Mouse (Mus musculus) cerebellum, adult 18-20 months (tissue): ENCODE results near the gene 1700037H04Rik.
"Not testable (repeated sequence)": the region's sequence is repeated elsewhere in the genome, so short reads cannot be mapped to it uniquely, and the experiment has no call there.

Experiments used
- DNase-seq, 2 experiments: peaks; one replicate each; pipeline ENCODE4 v3.0.0; 2021

The 1700037H04Rik gene

GRCm38 (mm10) chr2:131125964-131126815 is 33.7 kb downstream of the 1700037H04Rik start:
- DNase-seq = no peak

GRCm38 (mm10) chr2:131125157-131125963 is 34.5 kb downstream of the 1700037H04Rik start:
- no peak for DNase-seq

DNA sequence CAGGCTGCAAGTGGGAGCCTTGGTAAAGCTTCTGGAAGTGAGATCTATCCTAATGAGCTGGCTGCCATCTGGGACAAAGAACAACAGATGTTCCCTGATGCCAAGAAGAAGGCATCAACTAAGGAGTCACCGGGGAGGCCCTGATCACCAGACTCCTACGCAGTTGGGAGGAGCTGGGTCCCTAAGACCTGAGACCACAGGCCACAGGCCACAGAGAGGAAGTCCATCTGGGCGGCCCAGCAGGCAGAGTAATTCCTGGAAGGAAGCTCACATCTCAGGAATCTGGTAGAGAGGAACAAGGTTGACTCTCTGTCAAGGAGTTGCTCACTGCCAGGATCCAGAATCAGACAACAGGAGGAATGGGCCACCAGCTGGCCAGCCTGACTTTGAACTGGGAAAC is 35.7 kb downstream of the 1700037H04Rik start:
- no peak for DNase-seq

DNA sequence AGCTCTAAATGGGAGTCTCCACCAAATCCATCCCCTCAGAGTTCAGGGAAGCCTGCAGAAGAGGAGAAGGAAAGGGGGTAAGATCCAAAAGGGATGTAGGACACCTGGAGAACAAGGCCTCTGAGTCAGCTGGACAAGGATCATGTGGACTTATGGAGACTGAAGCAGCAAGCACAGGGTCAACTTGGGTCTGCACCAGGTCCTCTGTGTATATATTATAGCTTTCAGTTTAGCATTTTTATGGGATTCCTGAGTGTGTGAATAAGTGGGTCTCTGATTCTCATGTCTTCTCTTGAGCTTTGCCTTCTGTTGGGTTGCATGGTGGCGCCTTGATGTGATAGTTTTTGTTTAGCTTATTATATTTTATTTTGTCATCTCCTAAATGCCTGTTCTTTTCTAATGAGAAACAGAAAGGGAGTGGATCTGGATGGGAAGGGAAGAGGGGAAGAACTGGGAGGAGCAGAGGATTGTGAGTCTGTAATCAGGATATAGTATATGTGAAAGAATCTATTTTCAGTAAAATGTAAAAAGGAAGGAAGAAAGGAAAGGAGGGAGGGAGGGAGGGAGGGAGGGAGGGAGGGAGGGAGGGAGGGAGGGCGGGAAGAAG is 40.8 kb downstream of the 1700037H04Rik start:
- no peak for DNase-seq

GRCm38 (mm10) chr2:131105989-131106388 is 53.9 kb downstream of the 1700037H04Rik start:
- DNase-seq = no peak

DNA sequence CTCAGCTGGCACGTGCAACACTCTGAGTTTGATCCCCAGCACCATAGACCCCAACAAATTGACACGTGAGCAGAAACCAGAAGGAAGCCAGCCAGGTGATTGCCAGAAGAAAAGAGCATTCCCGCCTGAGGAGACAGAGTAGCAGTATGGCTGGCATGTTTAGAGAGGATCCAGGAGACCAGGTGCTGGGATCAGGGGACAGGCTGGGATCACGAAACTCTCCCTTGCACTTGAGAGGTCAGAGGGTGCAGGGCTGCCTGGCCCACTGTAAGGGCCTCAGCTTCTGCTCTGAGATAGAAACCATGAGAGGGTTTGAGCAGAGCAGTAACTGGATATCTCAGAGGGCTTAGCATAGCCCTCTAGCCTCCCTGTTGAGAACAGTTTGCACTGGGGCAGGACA is 54.8 kb downstream of the 1700037H04Rik start:
- DNase-seq = not testable (repeated sequence)

DNA sequence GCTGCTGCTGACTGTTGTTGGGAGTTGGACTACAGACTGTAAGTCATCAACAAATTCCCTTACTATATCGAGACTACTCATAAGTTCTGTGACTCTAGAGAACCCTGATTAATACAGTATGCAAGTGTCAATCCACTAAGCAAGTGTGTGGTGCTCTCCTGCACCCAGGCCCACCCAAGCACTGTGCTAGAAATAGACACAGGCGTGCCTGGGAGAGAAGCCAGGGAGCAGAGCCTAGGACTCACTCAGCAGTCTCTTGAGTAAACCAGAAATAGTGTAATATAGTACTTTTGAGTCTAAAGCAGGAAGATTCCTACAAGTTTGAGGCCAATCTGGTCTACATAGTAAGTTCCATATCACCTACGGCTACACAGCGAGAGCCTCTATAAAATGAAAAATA is 55.9 kb downstream of the 1700037H04Rik start:
- no peak for DNase-seq

DNA sequence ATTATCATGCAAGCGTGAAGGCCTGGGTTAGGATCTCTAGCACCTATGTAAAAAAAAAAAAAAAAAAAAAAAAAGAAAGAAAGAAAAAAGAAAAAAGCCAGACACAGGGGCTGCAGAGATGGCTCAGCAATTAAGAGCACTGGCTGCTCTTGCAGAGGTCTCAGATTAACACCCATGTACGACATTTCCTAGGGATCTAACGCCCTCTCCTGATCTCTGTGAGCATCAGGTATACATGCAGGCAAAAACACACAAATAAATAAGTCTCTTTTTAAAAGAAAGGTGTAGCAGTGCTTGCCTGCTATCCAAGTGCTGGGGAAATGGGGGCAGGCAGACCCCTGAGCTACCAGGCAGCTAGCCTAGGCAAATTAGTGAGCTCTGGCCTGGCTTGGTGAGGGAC is 58.4 kb downstream of the 1700037H04Rik start:
- DNase-seq = no peak

GRCm38 (mm10) chr2:131097087-131097486 is 62.8 kb downstream of the 1700037H04Rik start:
- DNase-seq = no peak
